Mouse (Mus musculus): ENCODE results near the gene Popdc2.

Popdc2 gene

GRCm38 (mm10) chr16:38377546-38377945, 15.5 kb downstream of the Popdc2 start:
- DNase-seq = no peak

- DNase-seq = no peak
Measured at GRCm38 (mm10) chr16:38378591-38378990, 16.6 kb downstream of the Popdc2 start.

GRCm38 (mm10) chr16:38379088-38379487, 17.1 kb downstream of the Popdc2 start:
- DNase-seq = no peak

GRCm38 (mm10) chr16:38379493-38379892, 17.5 kb downstream of the Popdc2 start:
- no peak for DNase-seq

- DNase-seq = no peak
Measured at GRCm38 (mm10) chr16:38379926-38380325, 17.9 kb downstream of the Popdc2 start.

GRCm38 (mm10) chr16:38383683-38384082, 21.7 kb downstream of the Popdc2 start:
- DNase-seq = no peak

- no peak for DNase-seq
Measured at GRCm38 (mm10) chr16:38385184-38385634, 23.2 kb downstream of the Popdc2 start.

- DNase-seq = no peak
Measured at GRCm38 (mm10) chr16:38385700-38386099, 23.7 kb downstream of the Popdc2 start.

GRCm38 (mm10) chr16:38387389-38387788, 25.4 kb downstream of the Popdc2 start:
- no peak for DNase-seq

- no peak for DNase-seq
Measured at GRCm38 (mm10) chr16:38388757-38389156, 26.7 kb downstream of the Popdc2 start.

GRCm38 (mm10) chr16:38389284-38389893, 27.4 kb downstream of the Popdc2 start:
- DNase-seq = no peak

- no peak for DNase-seq
Measured at GRCm38 (mm10) chr16:38390322-38390721, 28.3 kb downstream of the Popdc2 start.

- DNase-seq = no peak
Measured at GRCm38 (mm10) chr16:38392126-38392894, 30.3 kb downstream of the Popdc2 start.

GRCm38 (mm10) chr16:38394191-38394618, 32.2 kb downstream of the Popdc2 start:
- no peak for DNase-seq

- DNase-seq = no peak
Measured at GRCm38 (mm10) chr16:38395060-38395730, 33.2 kb downstream of the Popdc2 start.

- peak; percentile 24 for DNase-seq
Measured at GRCm38 (mm10) chr16:38396155-38396554, 34.1 kb downstream of the Popdc2 start.

GRCm38 (mm10) chr16:38398266-38398665, 36.3 kb downstream of the Popdc2 start:
- no peak for DNase-seq

- no peak for DNase-seq
Measured at GRCm38 (mm10) chr16:38399076-38399475, 37.1 kb downstream of the Popdc2 start.

GRCm38 (mm10) chr16:38399531-38400231, 37.7 kb downstream of the Popdc2 start:
- peak; percentile 15 for DNase-seq

- no peak for DNase-seq
Measured at GRCm38 (mm10) chr16:38400311-38400960, 38.4 kb downstream of the Popdc2 start.

- DNase-seq = no peak
Measured at GRCm38 (mm10) chr16:38401468-38401867, 39.5 kb downstream of the Popdc2 start.

- no peak for DNase-seq
Measured at GRCm38 (mm10) chr16:38403639-38404038, 41.6 kb downstream of the Popdc2 start.

GRCm38 (mm10) chr16:38406293-38406692, 44.3 kb downstream of the Popdc2 start:
- DNase-seq = no peak

Data from cerebellum, adult 9-11 months (tissue).